Mouse (Mus musculus) hindlimb bud, embryonic 11.5 days (tissue): Measurements from ENCODE around the gene Det1.

ENCODE experiments used
- DNase-seq: peaks from one replicate; pipeline ENCODE4 v3.0.0-alpha.2; 2012; ENCODE audit warnings: low read depth, low spot score; ENCODE audit errors: extremely low spot score

Det1 gene

DNA sequence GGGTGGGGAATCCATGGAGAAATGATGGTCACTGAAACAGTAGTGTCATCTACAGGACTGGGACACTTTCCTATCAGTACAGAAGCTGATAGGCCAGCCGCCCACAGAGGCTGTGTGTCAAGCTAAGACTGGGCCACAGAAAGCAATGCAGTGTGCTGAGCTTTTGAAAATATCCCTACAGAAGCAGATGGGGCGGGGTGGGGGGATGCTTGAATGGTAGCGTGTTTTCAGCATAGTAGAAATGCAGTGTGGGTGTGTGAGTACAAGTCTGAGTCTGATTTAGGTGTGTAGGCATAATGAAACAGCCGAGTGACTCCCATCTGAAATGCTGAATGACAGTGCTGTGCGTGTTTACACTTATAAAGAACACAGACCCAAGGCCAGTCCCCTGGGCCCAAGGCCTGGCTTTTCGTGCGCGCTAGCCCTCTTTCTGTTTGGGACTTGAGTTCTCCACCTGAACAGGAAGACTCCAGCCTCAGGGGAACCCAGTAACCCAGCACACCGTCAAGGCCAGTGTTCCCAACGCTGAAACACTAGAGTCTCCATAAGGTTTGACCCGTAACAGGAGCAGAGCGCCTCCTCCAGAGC, 59.2 kb downstream of the Det1 start:
- no peak for DNase-seq

DNA sequence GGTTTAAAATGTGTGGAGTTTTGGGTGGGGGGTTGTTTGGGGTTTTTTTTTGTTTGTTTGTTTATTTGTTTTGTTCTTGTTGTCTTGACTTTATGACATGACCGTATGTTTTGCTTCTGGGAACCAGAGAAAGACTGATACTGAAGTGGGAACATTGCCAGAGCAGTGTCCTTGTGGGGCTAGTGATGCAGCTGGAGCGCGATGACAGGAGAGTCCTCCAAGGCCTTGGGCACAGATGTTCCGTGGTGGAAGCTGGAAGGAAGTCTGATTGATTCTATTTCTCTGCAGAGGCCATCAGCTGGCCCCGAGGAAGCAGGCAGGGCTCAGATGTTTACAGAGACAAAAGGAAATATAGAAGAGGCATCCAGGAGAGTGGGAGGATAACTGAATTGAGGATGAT, 61.2 kb downstream of the Det1 start:
- DNase-seq: no peak

DNA sequence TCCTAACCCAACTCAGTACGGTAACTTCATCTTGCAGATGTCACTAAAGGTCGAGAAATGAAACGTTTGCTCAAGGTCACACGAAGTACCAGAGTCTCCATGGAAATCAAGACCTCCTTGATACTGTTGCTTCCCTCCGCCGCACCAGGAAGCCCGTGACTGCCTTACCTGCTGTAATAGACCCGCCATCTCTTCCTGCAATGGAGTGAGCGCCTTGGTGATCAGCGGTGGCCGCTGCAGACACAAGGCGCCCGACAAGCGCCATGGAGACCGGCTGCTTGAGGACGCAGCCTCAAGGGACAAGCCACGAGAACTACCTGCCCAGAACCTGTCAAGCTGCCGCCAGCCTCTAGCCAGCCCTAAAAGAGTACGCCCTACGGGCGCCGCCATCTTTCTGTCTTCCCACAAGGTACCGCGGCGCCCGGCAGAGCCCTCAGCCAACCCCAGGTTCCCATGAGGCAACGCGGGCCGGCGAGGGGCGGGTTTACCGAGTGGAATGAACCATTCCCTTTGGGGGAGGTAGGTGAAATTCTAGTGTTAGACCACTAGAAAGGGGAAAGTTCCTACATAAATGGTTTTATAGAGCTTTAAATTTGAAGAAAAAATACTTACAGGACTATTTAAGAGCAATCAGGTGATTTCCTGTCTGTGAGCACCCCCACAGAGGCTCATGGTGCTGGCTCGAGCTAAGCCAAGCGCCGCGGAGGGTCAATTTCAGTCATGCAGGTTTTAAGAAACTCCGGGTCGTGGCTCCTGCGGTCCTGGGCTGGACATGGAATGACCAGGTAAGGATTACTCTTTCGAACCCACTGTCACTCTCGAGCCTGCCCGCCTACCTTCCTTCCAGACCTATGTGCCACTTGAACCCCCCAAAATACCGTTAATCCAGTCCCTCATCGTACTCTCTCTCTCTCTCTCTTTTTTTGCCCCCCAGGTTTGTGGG, 64.2 kb downstream of the Det1 start, which contains the start of the genes Mrps11 and Mrpl46:
TSS of gene Mrps11 (plus strand) at position 481 of the 943 bp plus-strand sequence.
TSS of gene Mrpl46 (minus strand) at position 893 of the 943 bp plus-strand sequence.
- DNase-seq: peak; percentile 81

DNA sequence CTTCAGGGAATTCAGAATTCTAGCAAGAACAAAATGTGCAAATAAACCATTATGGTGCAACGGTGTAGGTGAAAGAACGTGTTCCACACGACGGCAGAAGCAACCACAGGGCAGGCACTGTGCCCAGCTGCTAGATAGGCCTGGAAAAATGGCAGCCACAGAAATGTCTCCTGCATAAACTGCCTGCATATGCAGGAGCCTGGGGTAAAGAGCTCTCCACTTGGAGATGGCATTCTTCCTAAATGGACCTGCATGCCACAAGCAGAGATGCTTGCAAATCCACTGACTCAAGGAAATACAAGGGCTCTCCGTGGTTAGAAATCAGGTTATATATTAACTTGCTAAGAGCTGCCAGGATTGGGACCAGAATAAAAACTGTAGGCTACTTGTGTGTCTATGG, 68.3 kb downstream of the Det1 start:
- DNase-seq: no peak
